Mouse (Mus musculus): ENCODE results near the gene Mylk4. TPM values are rescaled to one million over a fixed set of nuclear protein-coding genes. Genes with fewer than 3 reads are reported as not detected.

Mylk4 gene
- total and polyA plus RNA-seq, 2 experiments from 2014 or later = 0.05 to 0.21 TPM

- 91% methylated on average over 9 of the region's 9 CpGs for WGBS
- Histone ChIP-seq H3K4me2 (ENCODE audit: low read depth) (no peak overlapping the region), H3K27me3 (ENCODE audit: insufficient read depth, low read length) (no peaks in the 10 kb centered on the region), H3K4me3 (ENCODE audit: low read depth, low read length) (no peak overlapping the region), H3K4me1 (ENCODE audit: insufficient read depth) (no peaks in the 10 kb centered on the region), H3K27ac (ENCODE audit: low read depth, low read length) (no peak overlapping the region), H3K9ac (no peak overlapping the region), H3K9me3 (ENCODE audit: low read length) (no peaks in the 10 kb centered on the region), H3K36me3 (ENCODE audit: insufficient read depth) (no peaks in the 10 kb centered on the region)
- TF ChIP-seq CTCF (IDR thresholded peaks at IDR 0.05; ENCODE audit: low read depth) = no peak
- ATAC-seq (no peak), DNase-seq (no peak)
Observed at GRCm38 (mm10) chr13:32775889-32776288, 7.9 kb downstream of the Mylk4 start.

DNA sequence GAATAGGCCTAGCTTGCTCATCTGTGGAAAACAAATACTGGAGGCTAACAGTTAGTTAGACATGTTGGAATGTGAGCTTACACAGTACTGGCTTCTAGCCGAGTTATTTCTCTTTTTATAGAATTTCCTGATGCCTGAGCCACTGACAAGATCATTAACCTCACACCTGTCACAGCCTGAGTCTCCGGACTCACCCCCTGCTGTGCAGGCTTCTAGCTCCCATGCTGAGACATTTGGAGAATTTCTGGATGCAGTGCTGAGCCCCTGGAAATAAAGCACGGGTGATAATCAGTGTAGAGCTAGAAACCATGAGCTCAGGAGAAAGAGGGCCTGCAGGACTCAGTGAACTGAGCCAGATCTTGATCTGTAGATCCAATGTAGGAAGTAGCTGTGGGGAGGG is 13.8 kb downstream of the Mylk4 start:
- no peak for TF ChIP-seq CTCF (IDR thresholded peaks at IDR 0.05; ENCODE audit: low read depth)
- Histone ChIP-seq H3K9me3 (ENCODE audit: low read length) (no peaks in the 10 kb centered on the region), H3K36me3 (ENCODE audit: insufficient read depth) (no peaks in the 10 kb centered on the region), H3K4me1 (ENCODE audit: insufficient read depth) (no peaks in the 10 kb centered on the region), H3K27me3 (ENCODE audit: insufficient read depth, low read length) (no peaks in the 10 kb centered on the region), H3K27ac (ENCODE audit: low read depth, low read length) (no peak overlapping the region), H3K4me2 (ENCODE audit: low read depth) (no peak overlapping the region), H3K4me3 (ENCODE audit: low read depth, low read length) (no peak overlapping the region), H3K9ac (no peak overlapping the region)
- 14% methylated on average over 3 of the region's 3 CpGs for WGBS
- DNase-seq (no peak), ATAC-seq (no peak)

- Histone ChIP-seq H3K27me3 (ENCODE audit: insufficient read depth, low read length) (no peaks in the 10 kb centered on the region), H3K9ac (no peak overlapping the region), H3K9me3 (ENCODE audit: low read length) (no peaks in the 10 kb centered on the region), H3K4me2 (ENCODE audit: low read depth) (no peak overlapping the region), H3K4me3 (ENCODE audit: low read depth, low read length) (no peak overlapping the region), H3K27ac (ENCODE audit: low read depth, low read length) (no peak overlapping the region), H3K36me3 (ENCODE audit: insufficient read depth) (no peaks in the 10 kb centered on the region), H3K4me1 (ENCODE audit: insufficient read depth) (no peaks in the 10 kb centered on the region)
- DNase-seq (peak; percentile 48), ATAC-seq (no peak)
- WGBS = 12% methylated on average over 4 of the region's 4 CpGs
- TF ChIP-seq CTCF (IDR thresholded peaks at IDR 0.05; ENCODE audit: low read depth) = peak; percentile 56
Observed at GRCm38 (mm10) chr13:32768104-32768503, 15.7 kb downstream of the Mylk4 start.

DNA sequence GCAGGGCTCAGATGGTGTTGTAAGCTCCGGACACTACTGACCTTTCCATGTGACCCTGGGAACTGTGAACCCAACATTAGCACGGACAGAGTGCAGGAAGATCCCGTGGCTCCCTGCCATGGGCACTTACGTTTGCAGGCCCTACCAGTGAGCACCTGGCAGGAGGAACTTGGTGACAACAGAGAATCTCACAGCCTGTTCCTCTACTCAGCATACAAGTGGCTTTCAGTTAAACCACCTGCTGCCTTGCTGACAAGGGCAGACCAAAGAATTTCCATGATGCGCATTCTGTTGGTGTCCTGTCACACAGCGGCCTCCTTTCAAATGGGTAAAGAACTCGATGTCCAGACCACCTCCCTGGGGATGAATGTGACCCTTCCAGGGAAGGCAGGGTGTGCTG is 19.3 kb downstream of the Mylk4 start:
- no peak for TF ChIP-seq CTCF (IDR thresholded peaks at IDR 0.05; ENCODE audit: low read depth)
- Histone ChIP-seq H3K9me3 (ENCODE audit: low read length) (no peaks in the 10 kb centered on the region), H3K9ac (no peak overlapping the region), H3K4me2 (ENCODE audit: low read depth) (no peak overlapping the region), H3K36me3 (ENCODE audit: insufficient read depth) (no peaks in the 10 kb centered on the region), H3K27me3 (ENCODE audit: insufficient read depth, low read length) (no peaks in the 10 kb centered on the region), H3K4me3 (ENCODE audit: low read depth, low read length) (no peak overlapping the region), H3K27ac (ENCODE audit: low read depth, low read length) (no peak overlapping the region), H3K4me1 (ENCODE audit: insufficient read depth) (no peaks in the 10 kb centered on the region; the same call in 1 of the 2 replicates)
- no peak for DNase-seq
- ATAC-seq = no peak
- WGBS = 46% methylated on average over 7 of the region's 7 CpGs

GRCm38 (mm10) chr13:32763141-32763540 is 20.6 kb downstream of the Mylk4 start:
- no peak for TF ChIP-seq CTCF (IDR thresholded peaks at IDR 0.05; ENCODE audit: low read depth)
- ATAC-seq = no peak
- Histone ChIP-seq H3K4me1 (ENCODE audit: insufficient read depth) (peaks cover 5% of the 10 kb centered on the region; the same call in 1 of the 2 replicates), H3K4me3 (ENCODE audit: low read depth, low read length) (no peak overlapping the region), H3K9me3 (ENCODE audit: low read length) (no peaks in the 10 kb centered on the region), H3K27me3 (ENCODE audit: insufficient read depth, low read length) (no peaks in the 10 kb centered on the region), H3K27ac (ENCODE audit: low read depth, low read length) (no peak overlapping the region), H3K4me2 (ENCODE audit: low read depth) (no peak overlapping the region), H3K36me3 (ENCODE audit: insufficient read depth) (no peaks in the 10 kb centered on the region), H3K9ac (no peak overlapping the region)
- WGBS = 92% methylated on average over 3 of the region's 3 CpGs
- no peak for DNase-seq

- Histone ChIP-seq H3K4me3 (ENCODE audit: low read depth, low read length) (no peak overlapping the region), H3K27ac (ENCODE audit: low read depth, low read length) (no peak overlapping the region), H3K27me3 (ENCODE audit: insufficient read depth, low read length) (no peaks in the 10 kb centered on the region), H3K9ac (no peak overlapping the region), H3K36me3 (ENCODE audit: insufficient read depth) (no peaks in the 10 kb centered on the region), H3K4me1 (ENCODE audit: insufficient read depth) (peaks cover 5% of the 10 kb centered on the region; the same call in 1 of the 2 replicates), H3K9me3 (ENCODE audit: low read length) (no peaks in the 10 kb centered on the region), H3K4me2 (ENCODE audit: low read depth) (no peak overlapping the region)
- DNase-seq (no peak), ATAC-seq (no peak)
- TF ChIP-seq CTCF (IDR thresholded peaks at IDR 0.05; ENCODE audit: low read depth) = no peak
- WGBS = 74% methylated on average over 2 of the region's 2 CpGs
Observed at GRCm38 (mm10) chr13:32760795-32761194, 23.0 kb downstream of the Mylk4 start.

DNA sequence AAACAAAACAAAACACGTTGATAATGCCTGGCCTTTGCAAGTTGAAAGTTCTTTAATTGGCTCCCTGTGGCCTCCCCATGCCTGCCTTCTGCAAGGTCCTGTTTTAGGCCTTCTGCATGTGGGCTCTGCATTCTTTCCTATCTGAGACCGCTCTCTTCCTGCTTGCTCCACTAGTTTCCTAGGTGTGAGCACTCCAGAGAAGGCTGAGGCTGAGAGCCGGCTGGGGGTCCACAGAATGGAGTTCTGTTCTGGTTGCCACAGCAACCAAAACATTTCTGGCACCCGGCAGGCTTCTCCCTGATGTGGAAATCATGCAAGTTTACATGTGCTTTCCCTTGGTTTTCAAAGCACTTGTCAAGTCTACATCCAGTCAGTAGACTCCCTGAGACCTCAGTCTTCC is 24.7 kb downstream of the Mylk4 start:
- 7% methylated on average over 4 of the region's 4 CpGs for WGBS
- ATAC-seq = peak; percentile 94
- Histone ChIP-seq H3K4me2 (ENCODE audit: low read depth) (no peak overlapping the region), H3K27ac (ENCODE audit: low read depth, low read length) (no peak overlapping the region), H3K27me3 (ENCODE audit: insufficient read depth, low read length) (no peaks in the 10 kb centered on the region), H3K4me3 (ENCODE audit: low read depth, low read length) (no peak overlapping the region), H3K9me3 (ENCODE audit: low read length) (no peaks in the 10 kb centered on the region), H3K4me1 (ENCODE audit: insufficient read depth) (peaks cover 5% of the 10 kb centered on the region; the same call in 1 of the 2 replicates), H3K9ac (no peak overlapping the region), H3K36me3 (ENCODE audit: insufficient read depth) (no peaks in the 10 kb centered on the region)
- TF ChIP-seq CTCF (IDR thresholded peaks at IDR 0.05; ENCODE audit: low read depth) = no peak
- peak; percentile 75 for DNase-seq
